Mouse (Mus musculus) lung, embryonic 15.5 days (tissue): ENCODE measurements around the gene Dnmt1. TPM values are rescaled to one million over a fixed set of nuclear protein-coding genes. Genes with fewer than 3 reads are reported as not detected.

ENCODE experiments used
- ATAC-seq: fragments of 200-750 bp; cut with Nextera tagmentation; 2 replicates; pipeline ENCODE4 v1.8.0; 2017; ENCODE audit warnings: moderate number of reproducible peaks, borderline replicate concordance; ENCODE audit not compliant: low FRiP score, low TSS enrichment; ENCODE audit errors: extremely low read depth
- H3K27ac ChIP-seq: fragments of 300-500 bp; sonication (generic); 2 replicates; pipeline ENCODE4 v1.5.1; 2015; ENCODE audit warnings: moderate library complexity, mild to moderate bottlenecking, inconsistent platforms
- H3K27me3 ChIP-seq: fragments of 300-500 bp; sonication (generic); 2 replicates; pipeline ENCODE4 v1.6.1; 2015; ENCODE audit warnings: inconsistent platforms
- H3K36me3 ChIP-seq: fragments of 300-500 bp; sonication (generic); 2 replicates; pipeline ENCODE4 v1.6.1; 2015; ENCODE audit warnings: inconsistent platforms
- H3K4me1 ChIP-seq: fragments of 300-500 bp; sonication (generic); 2 replicates; pipeline ENCODE4 v1.6.1; 2015; ENCODE audit warnings: inconsistent platforms
- H3K4me2 ChIP-seq: fragments of 300-500 bp; sonication (generic); 2 replicates; pipeline ENCODE4 v1.6.1; 2015; ENCODE audit warnings: inconsistent platforms, mild to moderate bottlenecking, moderate library complexity
- H3K4me3 ChIP-seq: fragments of 300-500 bp; sonication (generic); 2 replicates; pipeline ENCODE4 v1.5.1; 2015; ENCODE audit warnings: mild to moderate bottlenecking, inconsistent platforms
- H3K9ac ChIP-seq: fragments of 300-500 bp; sonication (generic); 2 replicates; pipeline ENCODE4 v1.6.1; 2015; ENCODE audit warnings: inconsistent platforms
- H3K9me3 ChIP-seq: fragments of 300-500 bp; sonication (generic); 2 replicates; pipeline ENCODE4 v1.6.1; 2016; ENCODE audit warnings: inconsistent platforms
- WGBS: fragments of 180-500 bp; shearing (Covaris S2); methylation state at CpG from one replicate; pipeline ENCODE4 v1.1.7; 2015; 5-methylcytosine and 5-hydroxymethylcytosine counted together
- polyA plus RNA-seq: library from polyadenylated mRNA; unstranded; fragments of >200 nt; fragmentation: Nextera tagmentation; extraction: Ambion mirVana; gene quantifications from 2 replicates; pipeline ENCODE4 v1.2.1, GENCODE M21; 2015

The Dnmt1 gene
- polyA plus RNA-seq, 1 experiment from 2014 or later, result 104 TPM

- peak; percentile 60 for ATAC-seq
- Histone ChIP-seq H3K4me1 (peaks cover 28% of the 10 kb centered on the region), H3K27ac (peak overlapping the region; percentile 94), H3K27me3 (no peaks in the 10 kb centered on the region), H3K36me3 (no peaks in the 10 kb centered on the region), H3K9ac (peak overlapping the region; percentile 87), H3K4me3 (peak overlapping the region; percentile 76), H3K4me2 (peak overlapping the region; percentile 87), H3K9me3 (no peaks in the 10 kb centered on the region)
- under 1% methylated on average over 17 of the region's 17 CpGs for WGBS
Measured at GRCm38 (mm10) chr9:20951966-20952519, 7.6 kb downstream of the Dnmt1 start.

DNA sequence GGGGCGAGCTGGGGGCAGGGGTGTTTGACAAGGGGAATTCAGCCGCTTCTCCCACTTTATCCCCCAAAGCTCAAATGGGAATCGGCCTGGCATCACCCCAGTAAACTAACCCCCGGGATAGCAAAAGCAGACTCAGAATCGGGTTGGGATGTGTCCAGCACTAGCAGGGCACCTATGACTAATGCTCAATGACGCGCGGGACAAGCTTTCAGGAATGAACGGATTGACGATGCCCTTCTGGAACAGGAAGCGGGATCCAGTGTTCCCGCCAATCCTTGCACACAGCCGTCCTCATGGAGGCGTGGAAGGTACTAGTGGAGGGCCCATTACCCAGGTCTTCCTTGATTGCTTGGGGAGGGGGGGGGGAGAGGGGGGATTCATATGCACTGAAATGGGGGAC is 8.2 kb downstream of the Dnmt1 start:
- ATAC-seq, result no peak
- Histone ChIP-seq H3K4me3 (peak overlapping the region; percentile 76), H3K4me2 (peak overlapping the region; percentile 87), H3K27ac (peak overlapping the region; percentile 94), H3K9ac (peak overlapping the region; percentile 87), H3K27me3 (no peaks in the 10 kb centered on the region), H3K4me1 (peaks cover 28% of the 10 kb centered on the region), H3K9me3 (no peaks in the 10 kb centered on the region), H3K36me3 (no peaks in the 10 kb centered on the region)
- WGBS, result 5% methylated on average over 14 of the region's 14 CpGs

GRCm38 (mm10) chr9:20950419-20950818 is 9.3 kb downstream of the Dnmt1 start:
- Histone ChIP-seq H3K4me1 (peaks cover 28% of the 10 kb centered on the region), H3K36me3 (no peaks in the 10 kb centered on the region), H3K27me3 (no peaks in the 10 kb centered on the region), H3K4me2 (peak overlapping the region; percentile 87), H3K27ac (no peak overlapping the region), H3K9me3 (no peaks in the 10 kb centered on the region), H3K4me3 (no peak overlapping the region), H3K9ac (peak overlapping the region; percentile 87)
- ATAC-seq, result no peak

DNA sequence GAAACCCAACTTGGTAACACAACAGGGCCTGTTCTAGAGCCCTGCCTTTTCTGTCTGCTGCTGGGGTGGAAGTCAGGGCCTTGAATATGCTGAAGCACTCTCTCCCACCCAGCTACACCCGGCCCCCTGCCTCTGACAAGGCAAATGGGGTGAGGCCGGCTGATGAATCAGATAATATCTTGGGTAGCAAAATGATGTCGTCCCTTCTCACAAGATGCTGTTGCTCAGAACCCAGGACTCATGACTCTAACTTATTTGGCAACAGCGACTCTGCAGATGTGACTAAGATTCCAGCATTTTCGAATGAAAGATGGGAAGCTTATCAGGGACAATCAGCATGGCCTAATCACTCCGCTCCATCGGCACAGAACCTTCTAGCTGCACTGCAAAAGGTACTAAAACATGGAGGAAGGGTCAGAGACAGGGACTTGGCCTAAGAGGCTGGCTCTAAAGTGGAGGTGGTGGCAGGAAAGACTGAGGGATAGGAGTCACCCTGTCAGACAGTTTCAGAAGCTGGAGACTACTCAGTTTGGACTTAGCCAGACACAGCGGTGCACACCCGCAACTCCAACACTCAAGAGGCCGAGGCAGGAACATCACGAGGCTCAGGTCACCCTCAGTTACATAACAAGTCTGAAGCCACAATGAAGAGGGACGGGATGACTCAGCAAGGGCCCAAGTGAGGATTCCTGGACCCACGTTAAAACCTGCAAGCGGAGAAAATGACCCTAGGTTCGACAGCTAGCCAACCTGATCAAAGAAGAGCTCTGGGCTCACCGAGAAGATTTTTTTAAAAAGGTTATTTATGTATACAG is 13.4 kb downstream of the Dnmt1 start:
- Histone ChIP-seq H3K4me3 (no peak overlapping the region), H3K27me3 (no peaks in the 10 kb centered on the region), H3K9me3 (no peaks in the 10 kb centered on the region), H3K36me3 (peaks cover 9% of the 10 kb centered on the region), H3K9ac (no peak overlapping the region), H3K4me1 (peaks cover 31% of the 10 kb centered on the region), H3K4me2 (no peak overlapping the region), H3K27ac (no peak overlapping the region)
- ATAC-seq, result no peak
- 71% methylated on average over 16 of the region's 16 CpGs for WGBS

- 48% methylated on average over 4 of the region's 4 CpGs for WGBS
- H3K4me1 ChIP-seq, result peaks cover 19% of the 10 kb centered on the region
- no peaks in the 10 kb centered on the region for H3K9me3 ChIP-seq
- no peak overlapping the region for H3K4me2 ChIP-seq
- no peak overlapping the region for H3K27ac ChIP-seq
- H3K27me3 ChIP-seq, result no peaks in the 10 kb centered on the region
- peaks cover 23% of the 10 kb centered on the region for H3K36me3 ChIP-seq
- H3K9ac ChIP-seq, result no peak overlapping the region
- H3K4me3 ChIP-seq, result no peak overlapping the region
- ATAC-seq, result no peak
Measured at GRCm38 (mm10) chr9:20944697-20945370, 14.9 kb downstream of the Dnmt1 start.

- H3K27me3 ChIP-seq, result no peaks in the 10 kb centered on the region
- no peak for ATAC-seq
- H3K9me3 ChIP-seq, result no peaks in the 10 kb centered on the region
- 22% methylated on average over 2 of the region's 2 CpGs for WGBS
- H3K4me3 ChIP-seq, result no peak overlapping the region
- no peak overlapping the region for H3K27ac ChIP-seq
- peaks cover 19% of the 10 kb centered on the region for H3K4me1 ChIP-seq
- peaks cover 32% of the 10 kb centered on the region for H3K36me3 ChIP-seq
- H3K4me2 ChIP-seq, result no peak overlapping the region
- no peak overlapping the region for H3K9ac ChIP-seq
Measured at GRCm38 (mm10) chr9:20943911-20944310, 15.8 kb downstream of the Dnmt1 start.

DNA sequence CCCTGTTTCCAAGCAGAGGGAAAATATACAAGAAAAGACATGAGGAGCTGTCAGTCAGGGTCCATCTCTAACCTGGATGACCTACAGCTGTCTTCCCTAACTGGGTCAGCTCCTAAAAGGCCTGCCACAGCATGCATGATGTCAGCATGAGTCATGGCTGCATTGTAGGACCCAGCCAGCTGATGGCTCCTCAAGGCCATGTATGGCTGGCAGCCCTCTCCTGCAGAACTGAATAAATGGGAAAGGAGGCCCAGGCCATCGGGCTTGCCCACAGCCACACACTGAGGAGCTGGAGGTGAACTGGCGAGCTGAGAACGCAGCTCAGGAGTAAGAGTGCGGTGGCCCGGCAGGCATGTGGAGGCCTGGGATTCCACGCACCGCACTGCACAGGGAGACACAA is 16.3 kb downstream of the Dnmt1 start:
- peaks cover 37% of the 10 kb centered on the region for H3K36me3 ChIP-seq
- no peaks in the 10 kb centered on the region for H3K9me3 ChIP-seq
- ATAC-seq, result no peak
- H3K4me2 ChIP-seq, result no peak overlapping the region
- no peaks in the 10 kb centered on the region for H3K27me3 ChIP-seq
- H3K9ac ChIP-seq, result no peak overlapping the region
- WGBS, result 85% methylated on average over 7 of the region's 7 CpGs
- peaks cover 19% of the 10 kb centered on the region for H3K4me1 ChIP-seq
- no peak overlapping the region for H3K4me3 ChIP-seq
- H3K27ac ChIP-seq, result no peak overlapping the region

GRCm38 (mm10) chr9:20923258-20923657 is 36.4 kb downstream of the Dnmt1 start:
- Histone ChIP-seq H3K9me3 (no peaks in the 10 kb centered on the region), H3K27ac (no peak overlapping the region), H3K4me3 (no peak overlapping the region), H3K36me3 (peaks cover 99% of the 10 kb centered on the region), H3K4me1 (no peaks in the 10 kb centered on the region), H3K27me3 (no peaks in the 10 kb centered on the region), H3K9ac (no peak overlapping the region), H3K4me2 (no peak overlapping the region)
- 91% methylated on average over 3 of the region's 3 CpGs for WGBS
- no peak for ATAC-seq

GRCm38 (mm10) chr9:20916160-20916559 is 43.5 kb downstream of the Dnmt1 start:
- ATAC-seq, result no peak
- Histone ChIP-seq H3K36me3 (peaks cover 99% of the 10 kb centered on the region), H3K27ac (no peak overlapping the region), H3K4me2 (no peak overlapping the region), H3K4me3 (no peak overlapping the region), H3K9ac (no peak overlapping the region), H3K4me1 (no peaks in the 10 kb centered on the region), H3K9me3 (no peaks in the 10 kb centered on the region), H3K27me3 (no peaks in the 10 kb centered on the region)
- 81% methylated on average over 4 of the region's 4 CpGs for WGBS

- no peaks in the 10 kb centered on the region for H3K27me3 ChIP-seq
- no peak overlapping the region for H3K9ac ChIP-seq
- H3K4me2 ChIP-seq, result no peak overlapping the region
- no peaks in the 10 kb centered on the region for H3K4me1 ChIP-seq
- WGBS, result 91% methylated on average over 9 of the region's 9 CpGs
- no peak overlapping the region for H3K4me3 ChIP-seq
- ATAC-seq, result no peak
- H3K9me3 ChIP-seq, result no peaks in the 10 kb centered on the region
- no peak overlapping the region for H3K27ac ChIP-seq
- H3K36me3 ChIP-seq, result peaks cover 99% of the 10 kb centered on the region
Measured at GRCm38 (mm10) chr9:20909948-20910347, 49.7 kb downstream of the Dnmt1 start.

DNA sequence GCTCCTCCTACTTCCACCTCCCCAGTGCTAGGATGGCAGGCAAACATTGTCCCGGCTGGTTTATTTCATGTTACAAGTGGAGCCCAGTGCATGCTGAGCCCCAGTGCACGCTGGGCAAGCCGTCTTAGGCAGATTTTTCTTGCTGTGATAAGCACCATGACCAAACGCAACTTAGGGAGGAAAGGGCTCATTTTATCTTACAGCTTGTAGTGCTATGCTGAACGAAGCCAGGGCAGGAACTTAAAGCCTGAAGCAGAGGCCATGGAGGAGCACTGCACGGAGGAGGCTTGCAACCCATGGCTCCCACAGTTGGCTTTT is 57.6 kb downstream of the Dnmt1 start:
- Histone ChIP-seq H3K36me3 (peaks cover 30% of the 10 kb centered on the region), H3K27ac (no peak overlapping the region), H3K4me3 (no peak overlapping the region), H3K4me1 (peaks cover 17% of the 10 kb centered on the region), H3K9ac (no peak overlapping the region), H3K27me3 (no peaks in the 10 kb centered on the region), H3K4me2 (no peak overlapping the region), H3K9me3 (no peaks in the 10 kb centered on the region)
- WGBS, result 17% methylated on average over 6 of the region's 6 CpGs
- ATAC-seq, result no peak

DNA sequence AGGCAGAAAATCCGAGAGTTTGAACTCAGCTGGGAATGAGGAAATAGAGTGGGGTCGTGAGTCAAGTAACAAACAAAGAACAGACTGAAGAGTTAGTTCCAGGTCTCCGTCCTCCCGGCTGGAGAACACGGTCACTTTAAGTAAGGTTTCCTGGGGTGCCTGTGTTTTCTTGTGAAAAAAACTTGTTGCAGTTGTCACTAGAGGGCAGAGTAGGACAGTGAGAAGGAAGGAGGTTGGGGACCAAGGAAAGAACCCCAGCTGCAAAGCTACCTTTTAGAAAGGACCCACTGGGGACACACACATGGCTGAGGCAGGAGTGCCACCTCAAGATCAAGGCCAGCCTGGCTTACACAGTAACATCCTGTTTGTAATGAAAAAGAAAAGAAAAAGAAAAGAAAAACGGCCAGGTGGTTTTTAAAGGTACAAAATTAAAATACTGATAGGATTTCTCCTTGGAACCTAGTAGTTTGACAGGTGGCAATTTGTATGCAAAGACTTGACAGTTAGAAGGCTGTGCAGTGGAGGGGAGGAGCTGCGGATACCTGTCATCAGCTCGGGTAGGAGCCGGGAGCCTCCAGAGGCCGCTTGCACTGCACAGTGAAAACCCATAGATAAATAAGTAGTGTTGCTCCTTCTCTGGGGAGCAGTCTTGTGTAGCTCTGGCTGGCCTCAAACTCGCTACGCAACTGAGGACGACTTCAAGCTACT is 58.1 kb downstream of the Dnmt1 start:
- Histone ChIP-seq H3K4me2 (no peak overlapping the region), H3K9ac (no peak overlapping the region), H3K36me3 (peaks cover 25% of the 10 kb centered on the region), H3K4me1 (peaks cover 22% of the 10 kb centered on the region), H3K27ac (no peak overlapping the region), H3K9me3 (no peaks in the 10 kb centered on the region), H3K27me3 (no peaks in the 10 kb centered on the region), H3K4me3 (no peak overlapping the region)
- no peak for ATAC-seq
- WGBS, result 8% methylated on average over 13 of the region's 13 CpGs
